Mouse (Mus musculus): Measurements from ENCODE around the gene Stard10. TPM values are rescaled to one million over a fixed set of nuclear protein-coding genes. Genes with fewer than 3 reads are reported as not detected.

Gene Stard10
- total and polyA plus RNA-seq, 2 experiments, result 846 to 1,131 TPM

DNA sequence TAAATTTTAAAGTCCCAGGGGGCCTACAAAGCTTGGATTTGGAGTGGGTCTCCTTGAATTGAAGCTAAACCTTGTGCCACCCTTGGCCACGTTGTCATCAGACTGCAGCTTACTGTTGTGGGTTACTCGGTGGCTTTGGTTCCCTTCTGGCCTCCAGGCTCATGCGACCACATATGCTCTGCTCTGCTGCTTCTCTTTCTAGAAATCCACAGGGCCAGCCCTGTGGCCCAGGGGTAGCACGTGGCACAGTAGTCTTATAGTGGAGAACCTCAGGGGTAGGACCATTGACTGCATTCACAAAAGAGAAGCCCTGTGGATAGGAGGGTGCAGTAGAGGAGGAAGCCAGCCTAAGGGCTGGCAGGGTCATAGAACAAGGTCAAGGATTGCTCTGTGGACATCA, 35.5 kb downstream of the Stard10 start:
- Histone ChIP-seq H3K27ac (replicated peaks; ENCODE audit: insufficient read depth, low read depth, low read length) (peak overlapping the region; percentile 53; the same call in 1 of the 2 replicates), H3K36me3 (ENCODE audit: control insufficient read depth, insufficient read depth, low read length) (no peaks in the 10 kb centered on the region), H3K9ac (ENCODE audit: low read depth, low read length) (no peak overlapping the region), H3K4me3 (ENCODE audit: insufficient read depth, low read depth, low read length) (no peak overlapping the region), H3K27me3 (ENCODE audit: control insufficient read depth, insufficient read depth, low read length) (no peaks in the 10 kb centered on the region), H3K4me1 (ENCODE audit: control insufficient read depth, insufficient read depth, low read length) (peaks cover 44% of the 10 kb centered on the region), H3K79me2 (ENCODE audit: control insufficient read depth, insufficient read depth, low read length) (no peaks in the 10 kb centered on the region)
- no peak for TF ChIP-seq CTCF (IDR thresholded peaks at IDR 0.05; ENCODE audit: low read depth, low read length)
- TF ChIP-seq POLR2A (IDR thresholded peaks at IDR 0.05; ENCODE audit: extremely low read depth, insufficient read depth, low read length), result no peak
- no peak for DNase-seq (ENCODE audit: extremely low read depth, low read depth, low spot score)
- 80% methylated on average over 4 of the region's 4 CpGs for WGBS

DNA sequence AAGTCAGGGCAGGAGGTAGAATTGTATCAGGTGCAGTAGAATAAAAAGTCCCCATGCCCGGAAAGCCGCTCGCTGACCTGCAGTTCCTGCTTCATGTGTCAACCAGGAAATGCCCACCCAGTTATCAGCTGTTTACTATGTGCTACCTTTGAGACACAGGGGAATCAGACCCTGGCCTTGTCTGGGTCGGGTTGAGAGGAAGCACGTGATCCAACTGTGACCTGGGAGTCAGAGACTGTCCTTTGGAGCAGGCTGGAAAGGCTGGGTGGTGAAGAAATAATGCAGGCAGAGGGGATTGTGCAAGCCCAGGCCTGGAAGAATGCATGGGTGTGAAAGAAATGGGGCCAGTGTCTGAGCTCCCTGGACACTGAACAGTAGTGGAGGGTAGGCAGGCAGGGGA, 37.5 kb downstream of the Stard10 start:
- no peaks in the 10 kb centered on the region for H3K36me3 ChIP-seq (ENCODE audit: control insufficient read depth, insufficient read depth, low read length)
- peaks cover 33% of the 10 kb centered on the region for H3K4me1 ChIP-seq (ENCODE audit: control insufficient read depth, insufficient read depth, low read length)
- H3K79me2 ChIP-seq (ENCODE audit: control insufficient read depth, insufficient read depth, low read length), result no peaks in the 10 kb centered on the region
- peak overlapping the region; percentile 40 for H3K9ac ChIP-seq (ENCODE audit: low read depth, low read length)
- peak overlapping the region; percentile 7; the same call in 1 of the 2 replicates for H3K4me3 ChIP-seq (ENCODE audit: insufficient read depth, low read depth, low read length)
- TF ChIP-seq POLR2A (IDR thresholded peaks at IDR 0.05; ENCODE audit: extremely low read depth, insufficient read depth, low read length) (no peak), CTCF (IDR thresholded peaks at IDR 0.05; ENCODE audit: low read depth, low read length) (no peak)
- H3K27me3 ChIP-seq (ENCODE audit: control insufficient read depth, insufficient read depth, low read length), result no peaks in the 10 kb centered on the region
- DNase-seq (ENCODE audit: extremely low read depth, low read depth, low spot score), result peak; percentile 98
- WGBS, result 8% methylated on average over 5 of the region's 5 CpGs
- peak overlapping the region; percentile 89 for H3K27ac ChIP-seq (replicated peaks; ENCODE audit: insufficient read depth, low read depth, low read length)

- DNase-seq (ENCODE audit: extremely low read depth, low read depth, low spot score), result peak; percentile 95
- WGBS, result 60% methylated on average over 6 of the region's 6 CpGs
- Histone ChIP-seq H3K79me2 (ENCODE audit: control insufficient read depth, insufficient read depth, low read length) (no peaks in the 10 kb centered on the region), H3K4me1 (ENCODE audit: control insufficient read depth, insufficient read depth, low read length) (peaks cover 27% of the 10 kb centered on the region), H3K4me3 (ENCODE audit: insufficient read depth, low read depth, low read length) (no peak overlapping the region), H3K27me3 (ENCODE audit: control insufficient read depth, insufficient read depth, low read length) (no peaks in the 10 kb centered on the region), H3K9ac (ENCODE audit: low read depth, low read length) (no peak overlapping the region), H3K36me3 (ENCODE audit: control insufficient read depth, insufficient read depth, low read length) (no peaks in the 10 kb centered on the region), H3K27ac (replicated peaks; ENCODE audit: insufficient read depth, low read depth, low read length) (peak overlapping the region; percentile 22; the same call in 1 of the 2 replicates)
- TF ChIP-seq CTCF (IDR thresholded peaks at IDR 0.05; ENCODE audit: low read depth, low read length) (no peak), POLR2A (IDR thresholded peaks at IDR 0.05; ENCODE audit: extremely low read depth, insufficient read depth, low read length) (no peak)
Measured at GRCm38 (mm10) chr7:101355551-101356100, 38.7 kb downstream of the Stard10 start.

GRCm38 (mm10) chr7:101356868-101357267, 40.0 kb downstream of the Stard10 start:
- WGBS, result 77% methylated on average over 3 of the region's 3 CpGs
- TF ChIP-seq POLR2A (IDR thresholded peaks at IDR 0.05; ENCODE audit: extremely low read depth, insufficient read depth, low read length), result no peak
- no peak for TF ChIP-seq CTCF (IDR thresholded peaks at IDR 0.05; ENCODE audit: low read depth, low read length)
- H3K9ac ChIP-seq (ENCODE audit: low read depth, low read length), result peak overlapping the region; percentile 8; the same call in 1 of the 2 replicates
- no peaks in the 10 kb centered on the region for H3K36me3 ChIP-seq (ENCODE audit: control insufficient read depth, insufficient read depth, low read length)
- DNase-seq (ENCODE audit: extremely low read depth, low read depth, low spot score), result no peak
- no peaks in the 10 kb centered on the region for H3K79me2 ChIP-seq (ENCODE audit: control insufficient read depth, insufficient read depth, low read length)
- no peak overlapping the region for H3K4me3 ChIP-seq (ENCODE audit: insufficient read depth, low read depth, low read length)
- peaks cover 22% of the 10 kb centered on the region for H3K4me1 ChIP-seq (ENCODE audit: control insufficient read depth, insufficient read depth, low read length)
- no peaks in the 10 kb centered on the region for H3K27me3 ChIP-seq (ENCODE audit: control insufficient read depth, insufficient read depth, low read length)
- H3K27ac ChIP-seq (replicated peaks; ENCODE audit: insufficient read depth, low read depth, low read length), result no peak overlapping the region

- H3K4me1 ChIP-seq (ENCODE audit: control insufficient read depth, insufficient read depth, low read length), result peaks cover 5% of the 10 kb centered on the region; the same call in 1 of the 2 replicates
- no peak overlapping the region for H3K27ac ChIP-seq (replicated peaks; ENCODE audit: insufficient read depth, low read depth, low read length)
- 46% methylated on average over 3 of the region's 3 CpGs for WGBS
- no peaks in the 10 kb centered on the region for H3K79me2 ChIP-seq (ENCODE audit: control insufficient read depth, insufficient read depth, low read length)
- no peaks in the 10 kb centered on the region for H3K27me3 ChIP-seq (ENCODE audit: control insufficient read depth, insufficient read depth, low read length)
- H3K4me3 ChIP-seq (ENCODE audit: insufficient read depth, low read depth, low read length), result no peak overlapping the region
- TF ChIP-seq POLR2A (IDR thresholded peaks at IDR 0.05; ENCODE audit: extremely low read depth, insufficient read depth, low read length) (no peak), CTCF (IDR thresholded peaks at IDR 0.05; ENCODE audit: low read depth, low read length) (no peak)
- peak; percentile 68 for DNase-seq (ENCODE audit: extremely low read depth, low read depth, low spot score)
- no peaks in the 10 kb centered on the region for H3K36me3 ChIP-seq (ENCODE audit: control insufficient read depth, insufficient read depth, low read length)
- H3K9ac ChIP-seq (ENCODE audit: low read depth, low read length), result no peak overlapping the region
Measured at GRCm38 (mm10) chr7:101360406-101360805, 43.5 kb downstream of the Stard10 start.

DNA sequence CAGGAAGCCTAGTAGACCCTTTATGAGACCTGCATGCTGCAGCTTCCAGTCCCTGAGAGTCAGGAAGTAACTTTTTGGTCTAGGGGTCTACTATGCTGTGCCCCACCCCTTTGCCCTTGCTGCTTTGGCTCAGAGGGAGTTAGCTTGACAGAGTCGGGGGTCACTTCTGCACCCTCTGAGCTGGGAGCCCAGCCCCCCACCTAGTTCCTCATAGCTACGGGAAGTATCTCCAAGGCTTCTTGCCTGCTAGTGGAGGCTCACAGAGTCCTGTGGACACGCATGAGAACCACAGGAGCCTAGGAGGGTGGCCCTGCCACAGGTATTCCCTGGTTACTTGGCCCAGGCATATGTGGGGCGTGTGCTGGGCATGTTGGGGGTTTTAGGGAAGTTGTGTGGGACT, 44.1 kb downstream of the Stard10 start:
- 89% methylated on average over 4 of the region's 4 CpGs for WGBS
- Histone ChIP-seq H3K27ac (replicated peaks; ENCODE audit: insufficient read depth, low read depth, low read length) (no peak overlapping the region), H3K4me1 (ENCODE audit: control insufficient read depth, insufficient read depth, low read length) (peaks cover 5% of the 10 kb centered on the region; the same call in 1 of the 2 replicates), H3K4me3 (ENCODE audit: insufficient read depth, low read depth, low read length) (no peak overlapping the region), H3K36me3 (ENCODE audit: control insufficient read depth, insufficient read depth, low read length) (no peaks in the 10 kb centered on the region), H3K9ac (ENCODE audit: low read depth, low read length) (no peak overlapping the region), H3K27me3 (ENCODE audit: control insufficient read depth, insufficient read depth, low read length) (no peaks in the 10 kb centered on the region), H3K79me2 (ENCODE audit: control insufficient read depth, insufficient read depth, low read length) (no peaks in the 10 kb centered on the region)
- TF ChIP-seq CTCF (IDR thresholded peaks at IDR 0.05; ENCODE audit: low read depth, low read length), result no peak
- TF ChIP-seq POLR2A (IDR thresholded peaks at IDR 0.05; ENCODE audit: extremely low read depth, insufficient read depth, low read length), result no peak
- DNase-seq (ENCODE audit: extremely low read depth, low read depth, low spot score), result no peak

All from liver, adult 2 months (tissue).